Comparison of ENCODE assay signal across 10 mouse cellular contexts in genomic region chr10:95217956-95218682, GRCm38 (mm10).
DNase-seq lines count a peak whose midpoint lies in the region; ATAC-seq lines count a peak whose summit lies in the region.
"Had no signal": no experiment of that assay in that cellular context is flagged by ENCODE, and none has a peak within 500 bp of the region (broad histone marks: within the 10 kb centered on the region; RNA-seq: fewer than 3 reads in every experiment).

No protein-coding gene starts in this region.

- WGBS in embryonic facial prominence, embryonic 14.5 days = 50% methylated on average over 18 of the region's 18 CpGs
- 64% methylated on average over 18 of the region's 18 CpGs for WGBS in hindbrain, embryonic 11.5 days

- no peak overlapping the region for H3K9ac ChIP-seq in embryonic facial prominence, embryonic 14.5 days (ENCODE audit: low read depth, low read length)
- no peak overlapping the region for H3K9ac ChIP-seq in hindbrain, embryonic 11.5 days (ENCODE audit: low read depth, low read length)
- H3K9ac ChIP-seq: embryonic facial prominence, embryonic 12.5 days; midbrain, embryonic 13.5 days had no signal

- DNase-seq in gastrocnemius, postnatal 25 days = peak; percentile 37
- no peak for DNase-seq in gastrocnemius, postnatal 36 days
- peak; percentile 54 for DNase-seq in CD4-positive, CD25-positive, alpha-beta regulatory T cell, adult 2 months (ENCODE audit: low read depth, low spot score)
- DNase-seq in embryonic facial prominence, embryonic 14.5 days (ENCODE audit: low spot score) = peak; percentile 41
- peak; percentile 56 to 57 for DNase-seq in kidney, postnatal 36 days
- no peak for DNase-seq in hindbrain, embryonic 11.5 days (ENCODE audit: low spot score)
- no peak for DNase-seq in right cerebral cortex, postnatal 14 days
- DNase-seq in layer of hippocampus, adult 18-20 months (ENCODE audit: low spot score in 2 of 2) = no peak

- no peak overlapping the region for H3K4me2 ChIP-seq in embryonic facial prominence, embryonic 14.5 days (ENCODE audit: low read depth, low read length)
- H3K4me2 ChIP-seq in hindbrain, embryonic 11.5 days (replicated peaks; ENCODE audit: low read depth, low read length) = no peak overlapping the region
- H3K4me2 ChIP-seq: embryonic facial prominence, embryonic 12.5 days; midbrain, embryonic 13.5 days had no signal

- H3K27ac ChIP-seq in embryonic facial prominence, embryonic 14.5 days (replicated peaks; ENCODE audit: low read depth, low read length) = no peak overlapping the region
- H3K27ac ChIP-seq in hindbrain, embryonic 11.5 days (ENCODE audit: low read depth, low read length) = no peak overlapping the region
- H3K27ac ChIP-seq: embryonic facial prominence, embryonic 12.5 days; midbrain, embryonic 13.5 days had no signal

- no peak overlapping the region for H3K4me3 ChIP-seq in embryonic facial prominence, embryonic 14.5 days (ENCODE audit: low read depth, low read length)
- H3K4me3 ChIP-seq in hindbrain, embryonic 11.5 days (ENCODE audit: low read depth, low read length) = no peak overlapping the region
- H3K4me3 ChIP-seq: embryonic facial prominence, embryonic 12.5 days; midbrain, embryonic 13.5 days had no signal

- no peaks in the 10 kb centered on the region for H3K36me3 ChIP-seq in embryonic facial prominence, embryonic 14.5 days (ENCODE audit: control insufficient read depth, insufficient read depth, low read length)
- no peaks in the 10 kb centered on the region for H3K36me3 ChIP-seq in hindbrain, embryonic 11.5 days (ENCODE audit: control insufficient read depth, insufficient read depth, low read length)
- H3K36me3 ChIP-seq: embryonic facial prominence, embryonic 12.5 days; midbrain, embryonic 13.5 days had no signal

- peaks cover 19% of the 10 kb centered on the region for H3K4me1 ChIP-seq in embryonic facial prominence, embryonic 14.5 days (ENCODE audit: control insufficient read depth, insufficient read depth, low read length)
- H3K4me1 ChIP-seq in hindbrain, embryonic 11.5 days (replicated peaks; ENCODE audit: control insufficient read depth, insufficient read depth, low read length) = no peaks in the 10 kb centered on the region

- intact Hi-C loops in gastrocnemius, postnatal 36 days (cut with DNase I) = no loop called here

- H3K9me3 ChIP-seq in embryonic facial prominence, embryonic 14.5 days (ENCODE audit: control insufficient read depth, low read length) = no peaks in the 10 kb centered on the region
- no peaks in the 10 kb centered on the region for H3K9me3 ChIP-seq in hindbrain, embryonic 11.5 days (ENCODE audit: control insufficient read depth, low read length)
- H3K9me3 ChIP-seq: embryonic facial prominence, embryonic 12.5 days; midbrain, embryonic 13.5 days had no signal

- no peak for ATAC-seq in embryonic facial prominence, embryonic 14.5 days (ENCODE audit: low read depth)
- ATAC-seq in hindbrain, embryonic 11.5 days (ENCODE audit: low FRiP score) = no peak
- ATAC-seq: midbrain, embryonic 13.5 days had no signal

- no peaks in the 10 kb centered on the region for H3K27me3 ChIP-seq in embryonic facial prominence, embryonic 14.5 days (replicated peaks; ENCODE audit: control insufficient read depth, insufficient read depth, low read length)
- H3K27me3 ChIP-seq in hindbrain, embryonic 11.5 days (ENCODE audit: control insufficient read depth, insufficient read depth, low read length) = no peaks in the 10 kb centered on the region
- H3K27me3 ChIP-seq: embryonic facial prominence, embryonic 12.5 days; midbrain, embryonic 13.5 days had no signal

Comparison
In these comparisons a context has a peak if more than half of its experiments do, and no peak if none do; other contexts are left out.
1. DNase-seq: peak in gastrocnemius, postnatal 25 days (single experiment), CD4-positive, CD25-positive, alpha-beta regulatory T cell, adult 2 months (single experiment), embryonic facial prominence, embryonic 14.5 days (single experiment) and kidney, postnatal 36 days (2 of 2); none in gastrocnemius, postnatal 36 days (0 of 2), hindbrain, embryonic 11.5 days (single experiment), right cerebral cortex, postnatal 14 days (single experiment) and layer of hippocampus, adult 18-20 months (0 of 2).